Mouse (Mus musculus) gastrocnemius, postnatal 4 days (tissue): ENCODE results near the gene Cdk1. TPM values are rescaled to one million over a fixed set of nuclear protein-coding genes. Genes with fewer than 3 reads are reported as not detected.

Experiments
- DNase-seq, 2 experiments: peaks; one replicate each; pipeline ENCODE4 v3.0.0; 2021 to 2022; ENCODE audit warnings: low spot score in 2 of 2, mixed read lengths in 2 of 2
- total RNA-seq, 2 experiments: library from RNA; stranded (reverse); gene quantifications; 2 replicates each; pipeline ENCODE4 v1.2.3; 2021

Cdk1 gene
- total RNA-seq, 2 experiments from 2014 or later: 52.7 to 56.0 TPM

DNA sequence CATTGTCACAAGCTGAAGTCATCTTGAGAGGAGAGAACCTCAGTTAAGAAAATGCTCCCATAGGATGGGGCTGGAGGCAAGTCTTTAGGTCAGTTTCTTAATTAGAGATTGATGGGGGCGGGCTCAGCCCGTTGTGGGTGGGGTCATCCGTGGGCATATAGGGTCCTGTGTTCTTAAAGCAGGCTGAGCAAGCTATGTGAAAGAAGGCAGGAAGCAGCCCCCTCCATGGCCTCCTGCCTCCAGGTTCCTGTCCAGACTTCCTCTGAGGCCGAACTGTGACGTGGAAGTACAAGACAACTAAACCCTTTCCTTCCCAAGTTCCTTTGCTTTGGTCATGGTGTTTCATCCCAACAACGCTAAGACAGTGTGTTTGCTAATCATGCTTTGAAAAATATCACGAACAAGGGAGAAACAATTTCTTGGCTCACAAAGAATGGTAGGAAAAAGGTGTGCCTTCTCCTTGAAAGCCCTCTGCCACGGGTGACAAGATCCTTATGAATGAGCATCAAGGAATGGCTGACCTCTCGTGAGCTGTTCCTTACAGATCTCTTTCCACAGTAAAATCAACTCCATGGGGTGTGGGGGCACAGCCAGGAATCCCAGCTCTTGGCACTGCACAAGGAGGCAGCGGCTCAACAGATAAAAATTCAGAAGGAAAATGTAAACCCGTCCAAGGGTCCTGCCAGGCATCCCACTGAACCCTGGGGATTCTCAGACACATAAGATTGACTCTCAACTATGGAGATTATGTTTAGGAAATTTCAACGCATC is 1.5 kb downstream of the Cdk1 start:
- DNase-seq: peak in 1 of 2 experiments; percentile 52

GRCm38 (mm10) chr10:69348206-69348605 is 4.5 kb downstream of the Cdk1 start:
- no peak for DNase-seq

- no peak for DNase-seq
Measured at GRCm38 (mm10) chr10:69342328-69342727, 10.4 kb downstream of the Cdk1 start.

DNA sequence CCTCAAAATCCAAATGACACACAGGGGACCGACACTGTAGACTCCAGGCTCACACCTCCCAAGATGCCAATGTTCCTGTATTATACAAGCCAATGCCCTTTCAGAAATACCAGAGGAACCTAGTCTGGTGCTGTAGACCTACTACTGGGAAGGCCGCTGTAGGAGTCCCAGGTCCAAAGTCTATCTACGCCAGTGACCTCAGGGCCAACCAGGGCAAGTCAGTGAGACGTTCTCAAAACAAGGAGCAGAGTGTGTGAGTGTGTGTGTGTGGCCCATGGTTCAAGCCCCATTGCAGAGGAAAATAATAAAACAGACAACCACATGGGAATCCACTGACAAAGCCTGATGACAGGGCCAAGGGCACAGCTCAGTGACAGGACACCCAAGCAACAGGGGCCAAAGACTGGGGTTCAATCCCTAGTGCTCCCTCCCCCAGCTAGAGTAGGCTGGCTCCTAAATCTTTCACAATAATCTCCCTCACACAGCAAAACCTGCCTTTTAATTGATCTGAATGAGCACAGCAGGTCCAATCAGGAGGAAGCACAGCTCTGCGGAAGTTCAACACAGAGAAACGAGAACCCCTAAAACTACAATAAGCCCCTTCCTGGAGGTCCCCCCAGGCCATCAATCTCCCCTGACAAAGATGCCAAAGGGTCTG is 11.0 kb downstream of the Cdk1 start:
- DNase-seq: no peak

DNA sequence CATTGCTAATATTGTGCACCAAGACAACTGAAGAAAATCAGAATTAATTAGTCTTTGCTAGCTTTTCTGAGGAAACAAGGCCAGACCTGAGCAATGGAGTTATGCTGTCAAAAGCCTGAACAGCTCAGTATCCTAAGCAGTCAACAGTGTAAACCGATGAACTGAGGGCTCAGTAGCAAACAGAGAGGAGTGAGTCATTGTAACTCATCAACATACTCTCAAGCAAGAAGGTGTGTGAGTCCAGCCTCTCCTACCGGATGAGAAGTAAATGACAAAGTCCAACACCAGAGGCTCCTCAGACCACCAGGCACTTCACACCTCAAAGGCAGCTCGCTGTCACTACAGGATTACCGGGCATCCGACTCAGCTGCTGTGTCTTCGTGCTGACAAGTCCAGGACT is 12.7 kb downstream of the Cdk1 start:
- no peak for DNase-seq

DNA sequence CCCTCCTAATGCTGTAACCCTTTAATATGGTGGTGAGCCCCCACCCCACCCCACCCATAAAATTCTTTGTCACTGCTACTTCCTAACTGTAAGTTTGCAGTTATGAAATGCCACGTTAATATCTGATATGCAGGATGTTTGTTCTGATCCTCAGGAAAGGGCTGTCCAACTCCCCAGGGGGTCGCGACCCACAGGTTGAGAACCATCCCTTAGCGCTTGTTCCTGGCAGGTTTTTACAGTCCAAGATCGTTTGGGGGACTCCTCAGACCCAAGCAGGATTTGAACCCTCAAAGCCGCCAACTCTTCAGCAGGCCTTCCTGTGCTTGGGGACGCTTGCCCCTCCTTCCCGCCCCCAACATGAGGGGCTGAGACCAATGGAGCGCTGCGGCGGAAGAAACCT is 16.5 kb downstream of the Cdk1 start:
- DNase-seq: no peak

DNA sequence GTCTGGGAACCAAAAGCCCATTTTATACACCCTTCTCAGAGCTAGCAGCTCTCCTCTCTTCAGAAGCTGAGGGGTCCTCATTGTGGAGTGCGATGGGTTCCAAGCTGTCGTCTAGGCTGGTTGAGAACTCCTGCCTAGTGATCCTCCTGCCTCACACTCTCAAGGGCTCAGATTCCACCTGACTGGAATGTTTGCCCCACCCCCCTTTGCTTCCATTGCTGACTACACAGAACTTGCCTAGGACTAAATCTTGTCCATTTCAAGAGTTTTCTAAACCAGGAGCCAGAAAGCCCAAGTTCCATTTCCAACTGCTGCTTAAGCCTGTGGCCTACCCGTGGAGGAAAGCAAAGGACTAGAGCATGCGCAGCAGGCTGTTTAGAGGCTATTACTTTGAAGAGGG is 17.1 kb downstream of the Cdk1 start:
- DNase-seq: no peak

DNA sequence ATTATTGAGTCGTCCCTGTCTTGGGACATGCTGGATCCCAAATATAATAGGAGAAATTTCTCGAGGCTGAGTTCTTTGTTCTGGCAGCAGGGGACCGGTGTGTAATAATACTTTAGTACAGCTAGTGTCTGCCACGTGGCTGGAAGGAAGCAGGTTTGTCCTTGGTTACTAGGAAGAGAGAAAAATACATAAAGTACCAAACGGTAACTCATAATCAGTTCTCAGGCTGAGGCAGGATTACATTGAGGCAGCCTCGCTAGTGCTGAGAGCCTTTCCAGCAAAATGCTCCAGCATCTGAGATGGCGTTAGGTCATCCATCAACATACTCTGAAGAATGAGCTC is 17.6 kb downstream of the Cdk1 start:
- peak in 1 of 2 experiments; percentile 31 for DNase-seq

GRCm38 (mm10) chr10:69334271-69335194 is 18.2 kb downstream of the Cdk1 start:
- no peak for DNase-seq

DNA sequence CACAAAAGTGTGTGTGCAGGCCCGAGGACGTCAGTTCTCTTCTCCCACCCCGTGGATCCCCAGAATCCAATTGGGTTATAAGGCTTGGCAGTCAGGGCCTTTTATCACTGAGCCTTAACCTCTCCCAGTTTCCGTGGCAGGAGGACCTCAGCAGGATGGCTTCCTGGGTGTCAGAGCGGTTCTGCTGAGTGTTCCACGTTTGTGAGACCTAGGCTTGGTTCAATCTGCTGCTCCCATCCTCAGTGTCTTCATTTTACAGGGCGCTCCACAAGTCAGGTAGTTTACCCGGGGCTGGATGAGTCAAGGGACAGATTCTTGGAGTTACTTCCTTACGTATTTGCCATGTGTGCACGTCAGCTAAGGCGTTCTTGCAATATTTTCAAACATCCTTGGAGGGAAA is 19.5 kb downstream of the Cdk1 start:
- DNase-seq: no peak

GRCm38 (mm10) chr10:69331231-69331630 is 21.5 kb downstream of the Cdk1 start:
- no peak for DNase-seq

DNA sequence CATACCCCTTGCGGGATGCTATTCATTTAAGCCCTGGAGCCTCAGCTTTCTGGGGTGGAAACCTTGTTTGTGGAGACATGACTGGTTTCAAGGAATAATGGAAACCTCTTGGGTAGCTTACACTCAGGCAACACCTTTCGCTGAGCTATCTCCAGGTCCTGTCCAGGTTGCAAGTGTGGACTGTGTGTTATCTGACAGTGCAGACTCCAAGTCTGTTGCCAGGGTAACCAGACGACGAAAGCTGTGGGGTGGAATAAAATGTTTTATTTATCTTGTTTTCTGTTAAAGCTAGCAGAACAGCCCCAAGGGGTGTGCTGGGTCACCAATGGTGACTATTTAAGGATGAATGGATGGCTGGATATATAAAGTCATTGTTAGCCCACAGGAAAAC is 24.1 kb downstream of the Cdk1 start:
- no peak for DNase-seq

- DNase-seq: no peak
Measured at GRCm38 (mm10) chr10:69328029-69328655, 24.6 kb downstream of the Cdk1 start.

GRCm38 (mm10) chr10:69327362-69327761 is 25.4 kb downstream of the Cdk1 start:
- no peak for DNase-seq

GRCm38 (mm10) chr10:69326433-69326832 is 26.3 kb downstream of the Cdk1 start:
- DNase-seq: peak; percentile 45 to 68

GRCm38 (mm10) chr10:69324816-69325215 is 27.9 kb downstream of the Cdk1 start:
- DNase-seq: no peak

- DNase-seq: no peak
Measured at GRCm38 (mm10) chr10:69323986-69324385, 28.8 kb downstream of the Cdk1 start.

GRCm38 (mm10) chr10:69321519-69322035 is 31.2 kb downstream of the Cdk1 start:
- DNase-seq: no peak

DNA sequence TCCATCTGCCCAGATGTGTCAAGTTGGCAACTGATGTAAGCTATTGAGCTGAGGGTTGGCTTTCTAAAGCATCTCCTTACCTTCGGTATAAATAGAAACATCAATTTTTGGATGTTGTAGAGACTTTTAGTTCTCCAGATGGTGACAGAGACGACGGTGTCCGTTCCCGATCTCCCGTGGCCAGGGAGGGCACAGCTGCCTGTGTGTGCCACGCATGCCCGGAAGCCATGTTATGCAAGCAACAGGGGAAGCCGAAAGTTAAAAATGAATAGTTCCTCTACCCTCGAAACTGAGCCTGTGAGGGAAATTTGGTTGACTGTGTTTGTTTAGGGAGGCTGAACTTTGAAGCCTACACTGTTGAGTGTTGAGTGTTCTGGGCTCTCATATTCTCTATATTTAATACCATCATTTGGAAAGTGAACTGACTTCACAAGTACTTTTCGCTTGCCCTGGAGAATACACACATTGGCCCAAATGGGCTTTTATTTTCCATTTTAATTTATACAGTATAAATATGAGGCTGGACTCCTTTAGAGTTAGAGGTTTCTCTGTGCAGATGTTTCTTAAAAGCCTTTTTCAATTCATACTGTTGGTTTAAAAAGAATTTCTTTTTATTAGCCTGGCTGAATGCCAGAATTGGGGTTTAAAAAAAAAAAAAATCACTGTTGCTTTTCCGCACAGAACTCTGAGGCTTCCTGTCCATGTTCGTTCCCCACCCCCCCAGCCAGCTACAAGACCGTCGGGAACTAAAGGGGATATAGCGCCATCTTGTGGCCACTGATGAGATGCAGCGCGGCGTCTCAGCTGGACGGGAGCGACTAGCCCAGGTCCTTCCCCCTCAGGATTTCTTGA is 31.8 kb downstream of the Cdk1 start:
- DNase-seq: peak; percentile 81 to 88

DNA sequence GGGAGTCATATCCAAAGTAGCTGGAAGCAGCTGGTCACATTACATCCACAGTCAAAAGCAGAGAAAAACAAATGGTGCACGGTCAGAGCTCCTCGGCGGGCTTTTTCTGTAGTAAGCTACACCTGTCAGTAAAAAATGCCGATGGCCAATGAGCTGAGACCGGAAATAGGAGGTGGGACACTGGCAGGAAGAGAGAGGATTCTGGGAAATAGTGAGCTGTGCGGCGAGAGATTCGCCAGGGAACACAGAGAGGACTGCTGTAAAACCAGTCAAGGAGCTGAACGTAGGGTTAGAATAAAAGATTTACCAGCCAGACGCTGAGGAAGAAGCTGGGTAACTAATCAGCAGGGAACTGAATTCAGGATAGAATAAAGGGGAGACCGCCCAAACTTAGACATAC is 34.2 kb downstream of the Cdk1 start:
- DNase-seq: no peak
